Comparison of ENCODE assay signal across 12 mouse cellular contexts in the genomic region with DNA sequence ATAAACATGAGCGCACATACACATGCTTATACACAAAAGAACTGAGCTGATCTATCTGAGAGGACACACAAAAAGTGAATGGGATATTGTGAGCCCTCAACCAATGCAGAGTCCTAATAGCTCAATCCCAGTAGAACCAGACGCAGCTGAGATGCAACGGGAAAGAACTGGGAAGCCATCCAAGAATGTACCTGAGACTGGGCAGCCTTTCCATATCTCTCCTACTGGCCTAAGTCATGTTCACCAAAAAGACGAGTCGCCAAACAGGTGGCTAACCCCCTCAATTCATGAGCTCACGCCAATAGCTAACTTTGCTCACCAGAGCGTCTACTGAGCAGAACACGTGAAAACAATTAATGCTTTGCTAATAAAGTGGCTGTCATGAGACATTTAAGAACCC.
"Had no signal": no experiment of that assay in that cellular context is flagged by ENCODE, and none has a peak within 500 bp of the region (broad histone marks: within the 10 kb centered on the region; RNA-seq: fewer than 3 reads in every experiment).

No protein-coding gene starts in this region.

- ATAC-seq: lung, postnatal 0 days; midbrain, embryonic 13.5 days had no signal

- DNase-seq: kidney, adult 18-20 months; kidney, postnatal 10 days; kidney, postnatal 4 days; lung, adult 2 months; lung, postnatal 36 days; right cerebral cortex, adult 18-20 months; right cerebral cortex, postnatal 4 days; spleen, adult 18-20 months; thymus, adult 18-20 months; thymus, postnatal 25 days had no signal
